Mouse (Mus musculus) kidney, adult 2 months (tissue): ENCODE measurements around the gene Ifitm10. TPM values are rescaled to one million over a fixed set of nuclear protein-coding genes. Genes with fewer than 3 reads are reported as not detected.

ENCODE experiments used
- DNase-seq: peaks from one replicate; pipeline ENCODE4 v3.0.0; 2021
- H3K27ac ChIP-seq: fragments of 200-500 bp; 2 replicates; pipeline ENCODE4 v1.5.1; 2012; ENCODE audit warnings: low read depth, low read length, control low read depth, inconsistent platforms; ENCODE audit not compliant: insufficient read depth
- H3K27me3 ChIP-seq: fragments of 200-500 bp; replicated peaks from 2 replicates; pipeline ENCODE4 v1.6.1; 2012; ENCODE audit warnings: mild to moderate bottlenecking, moderate library complexity, low read length, inconsistent platforms; ENCODE audit not compliant: control insufficient read depth, insufficient read depth
- H3K36me3 ChIP-seq: fragments of 200-500 bp; 2 replicates; pipeline ENCODE4 v1.6.1; 2012; ENCODE audit warnings: mild to moderate bottlenecking, moderate library complexity, low read length, inconsistent platforms; ENCODE audit not compliant: control insufficient read depth, insufficient read depth
- H3K4me1 ChIP-seq: fragments of 200-500 bp; 2 replicates; pipeline ENCODE4 v1.6.1; 2011; ENCODE audit warnings: low read length; ENCODE audit not compliant: control insufficient read depth, insufficient read depth
- H3K4me3 ChIP-seq: fragments of 200-500 bp; 2 replicates; pipeline ENCODE4 v1.5.1; 2011; ENCODE audit warnings: mild to moderate bottlenecking, low read depth, low read length, control low read depth; ENCODE audit not compliant: insufficient read depth
- CTCF ChIP-seq: fragments of 200-500 bp; conservative IDR thresholded peaks from 2 replicates; pipeline ENCODE4 v1.5.1; 2011; ENCODE audit warnings: low read depth, mild to moderate bottlenecking, control low read depth, low read length, moderate library complexity, mixed read lengths; ENCODE audit not compliant: insufficient read depth, insufficient read length
- POLR2A ChIP-seq: fragments of 200-500 bp; IDR thresholded peaks from one replicate; pipeline ENCODE4 v1.6.1; 2011; ENCODE audit warnings: low read depth, low read length, control low read depth
- WGBS: fragments of 180-500 bp; shearing (Covaris S2); methylation state at CpG from one replicate; pipeline ENCODE4 v1.1.7; 2018; 5-methylcytosine and 5-hydroxymethylcytosine counted together
- polyA plus RNA-seq: library from polyadenylated mRNA; depleted of rRNA; stranded (reverse); fragments of >200 nt; gene quantifications from 2 replicates; pipeline ENCODE4 v1.2.3, GENCODE M21; 2012

Ifitm10 gene
- polyA plus RNA-seq, 1 experiment = 4.1 TPM

DNA sequence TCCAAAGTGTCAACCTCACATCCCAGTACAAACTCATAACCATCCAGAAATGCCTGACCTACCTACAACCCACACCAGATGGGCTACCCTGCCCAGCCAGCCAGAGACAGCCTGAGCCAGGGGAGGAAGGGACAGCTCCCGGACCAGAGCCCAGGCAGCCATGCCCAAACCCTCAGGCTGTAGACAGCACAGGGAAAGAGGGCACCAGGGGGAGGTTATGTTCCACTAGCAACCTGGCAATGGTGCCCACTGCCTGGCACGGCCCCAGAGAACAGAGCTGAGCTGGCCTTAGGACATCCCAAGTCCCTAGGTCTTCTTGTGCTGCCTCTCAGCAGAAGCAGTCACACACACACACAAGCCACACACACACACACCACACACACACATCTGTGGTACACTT is 4.7 kb downstream of the Ifitm10 start:
- no peak overlapping the region for H3K4me3 ChIP-seq
- no peaks in the 10 kb centered on the region for H3K36me3 ChIP-seq
- WGBS = 59% methylated on average over 2 of the region's 2 CpGs
- TF ChIP-seq CTCF (no peak), POLR2A (no peak)
- H3K4me1 ChIP-seq = 0 out of 2 replicates have a peak, but pooled peaks cover 5% of the 10 kb centered on the region
- no peak for DNase-seq
- no peaks in the 10 kb centered on the region for H3K27me3 ChIP-seq
- no peak overlapping the region for H3K27ac ChIP-seq

DNA sequence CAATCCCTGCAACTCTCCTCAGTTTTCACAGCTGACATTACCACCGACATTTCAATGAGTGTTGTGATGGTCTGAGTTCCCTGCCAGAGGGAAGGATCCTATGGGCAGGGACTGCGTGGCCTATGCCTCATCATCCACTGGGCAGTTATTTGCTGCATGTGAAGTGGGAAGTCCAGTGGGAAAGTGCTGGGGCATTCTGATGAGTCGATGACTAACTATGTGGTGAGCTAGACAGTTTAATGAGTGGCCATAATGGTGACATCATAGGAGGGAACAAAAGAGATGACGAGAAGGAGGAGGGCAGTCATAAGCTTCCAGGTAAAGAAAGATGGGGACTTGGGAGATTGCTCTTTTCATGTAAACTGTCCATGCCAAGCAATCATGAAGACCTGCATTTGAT is 10.4 kb downstream of the Ifitm10 start:
- no peak overlapping the region for H3K4me3 ChIP-seq
- H3K27me3 ChIP-seq = no peaks in the 10 kb centered on the region
- H3K27ac ChIP-seq = no peak overlapping the region
- 61% methylated on average over 4 of the region's 4 CpGs for WGBS
- no peak for DNase-seq
- TF ChIP-seq CTCF (no peak), POLR2A (no peak)
- H3K36me3 ChIP-seq = no peaks in the 10 kb centered on the region
- H3K4me1 ChIP-seq = no peaks in the 10 kb centered on the region

DNA sequence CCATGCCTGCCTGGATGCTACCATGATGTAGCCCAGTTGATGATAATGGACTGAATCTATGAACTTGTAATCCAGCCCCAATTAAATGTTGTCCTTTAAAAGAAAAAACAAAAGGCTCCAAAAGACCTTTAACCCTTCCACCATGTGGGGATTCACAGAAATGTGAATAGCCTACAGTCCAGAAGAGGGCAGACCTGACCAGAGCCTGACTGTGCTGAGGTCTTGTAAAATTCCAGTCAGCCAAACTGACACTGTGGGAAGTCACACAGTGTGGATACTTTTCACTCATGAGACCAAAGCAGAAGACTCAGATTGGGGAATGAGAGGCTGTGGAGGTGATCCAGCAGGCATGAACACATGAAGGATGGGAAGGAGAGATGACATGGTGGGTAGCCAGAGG is 12.8 kb downstream of the Ifitm10 start:
- DNase-seq = peak; percentile 22
- Histone ChIP-seq H3K4me1 (no peaks in the 10 kb centered on the region), H3K36me3 (no peaks in the 10 kb centered on the region), H3K4me3 (no peak overlapping the region), H3K27ac (no peak overlapping the region), H3K27me3 (no peaks in the 10 kb centered on the region)
- TF ChIP-seq POLR2A = no peak
- peak; percentile 53 for TF ChIP-seq CTCF

DNA sequence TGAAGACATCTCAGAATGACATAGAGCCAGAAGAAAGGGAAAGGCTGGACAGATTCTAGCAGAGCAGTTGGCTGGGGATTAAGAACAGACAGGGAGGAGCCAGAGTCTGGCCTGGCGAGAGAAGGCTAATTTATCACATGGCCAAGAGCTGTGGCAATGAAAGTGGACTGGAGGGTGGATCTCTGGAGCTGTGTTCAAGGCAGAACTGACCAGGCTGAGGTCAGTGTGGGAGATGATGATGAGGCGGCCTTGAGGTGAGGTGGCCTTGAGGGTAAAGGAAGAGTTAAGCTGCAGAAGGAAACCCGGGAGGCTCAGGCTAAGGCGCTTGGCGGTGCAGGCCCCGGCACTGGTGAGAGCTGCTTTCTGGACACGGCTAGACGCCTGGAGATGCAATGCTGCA is 14.4 kb downstream of the Ifitm10 start:
- no peak overlapping the region for H3K4me3 ChIP-seq
- no peaks in the 10 kb centered on the region for H3K27me3 ChIP-seq
- H3K27ac ChIP-seq = no peak overlapping the region
- H3K4me1 ChIP-seq = no peaks in the 10 kb centered on the region
- TF ChIP-seq CTCF = no peak
- no peak for TF ChIP-seq POLR2A
- DNase-seq = no peak
- H3K36me3 ChIP-seq = no peaks in the 10 kb centered on the region
- WGBS = 72% methylated on average over 8 of the region's 8 CpGs

DNA sequence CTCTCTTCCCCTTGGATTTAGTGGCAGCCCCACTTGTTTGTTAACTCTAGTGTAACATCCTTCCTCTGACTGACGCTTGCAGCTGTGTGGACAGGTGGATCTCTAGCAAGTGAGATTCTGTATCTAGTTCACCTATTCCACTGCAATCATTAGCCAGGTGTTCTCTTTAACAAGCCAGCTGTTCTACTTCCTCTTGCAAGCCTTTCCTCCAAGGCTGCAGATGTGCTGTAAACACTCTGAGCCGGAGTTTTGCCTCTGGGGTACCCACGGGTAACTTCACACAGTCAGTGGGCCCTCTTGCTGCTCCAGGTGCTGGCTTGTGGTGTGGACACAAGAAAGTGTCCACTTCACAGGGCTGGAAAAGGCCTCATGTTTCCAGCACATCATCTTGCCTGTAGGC is 16.0 kb downstream of the Ifitm10 start:
- TF ChIP-seq POLR2A (no peak), CTCF (no peak)
- Histone ChIP-seq H3K27ac (no peak overlapping the region), H3K36me3 (no peaks in the 10 kb centered on the region), H3K27me3 (no peaks in the 10 kb centered on the region), H3K4me3 (no peak overlapping the region), H3K4me1 (no peaks in the 10 kb centered on the region)
- no peak for DNase-seq
- WGBS = 75% methylated on average over 3 of the region's 3 CpGs

DNA sequence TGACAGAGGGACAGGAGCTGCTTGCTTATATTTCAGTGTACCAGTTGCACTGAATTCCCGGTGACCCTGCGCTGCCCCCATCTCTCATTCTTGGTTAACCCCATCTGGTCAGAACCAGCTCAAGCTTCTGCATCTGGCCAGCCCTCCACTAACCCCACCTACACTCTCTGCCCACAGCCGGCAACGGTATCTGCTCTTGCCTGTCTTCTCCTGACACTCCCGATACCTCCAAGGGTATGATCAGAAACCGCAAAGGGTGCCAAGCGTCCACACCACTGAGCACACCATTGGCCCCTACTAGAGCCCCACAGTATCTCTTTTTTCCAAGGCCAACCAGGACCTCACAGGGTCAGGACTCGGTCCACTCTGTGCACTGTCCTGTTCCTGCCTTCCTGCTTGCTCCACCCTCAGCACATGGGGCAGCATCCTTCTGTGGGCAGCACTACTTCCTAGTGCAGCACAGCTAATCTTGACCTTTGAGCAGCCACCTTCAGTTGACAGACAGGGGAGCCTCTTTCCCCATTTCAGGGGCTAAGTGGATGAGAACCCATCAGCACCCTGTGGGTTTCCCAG is 18.8 kb downstream of the Ifitm10 start:
- H3K4me1 ChIP-seq = no peaks in the 10 kb centered on the region
- H3K36me3 ChIP-seq = no peaks in the 10 kb centered on the region
- no peak overlapping the region for H3K4me3 ChIP-seq
- 55% methylated on average over 8 of the region's 8 CpGs for WGBS
- H3K27ac ChIP-seq = no peak overlapping the region
- no peaks in the 10 kb centered on the region for H3K27me3 ChIP-seq
- no peak for DNase-seq
- TF ChIP-seq CTCF = no peak
- TF ChIP-seq POLR2A = no peak

DNA sequence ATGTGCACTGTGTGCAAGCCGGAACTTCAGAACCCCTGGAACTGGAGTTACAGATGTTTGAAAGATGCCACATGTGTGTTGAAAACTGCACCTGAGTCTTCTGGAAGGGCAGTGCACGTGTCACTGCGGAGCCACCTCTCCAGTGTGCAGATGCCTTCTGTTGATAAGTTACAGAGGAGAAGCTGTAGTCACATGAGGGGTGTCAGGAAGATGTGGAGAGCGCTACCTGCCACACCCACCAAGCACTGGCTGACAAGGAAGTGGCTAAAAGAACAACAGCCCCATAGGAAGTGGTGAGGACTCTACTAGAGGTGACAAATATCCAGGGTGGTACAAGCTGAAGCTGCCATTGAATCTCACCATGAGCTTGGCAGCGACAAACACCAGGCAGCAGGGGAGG is 19.7 kb downstream of the Ifitm10 start:
- WGBS = 63% methylated on average over 5 of the region's 5 CpGs

DNA sequence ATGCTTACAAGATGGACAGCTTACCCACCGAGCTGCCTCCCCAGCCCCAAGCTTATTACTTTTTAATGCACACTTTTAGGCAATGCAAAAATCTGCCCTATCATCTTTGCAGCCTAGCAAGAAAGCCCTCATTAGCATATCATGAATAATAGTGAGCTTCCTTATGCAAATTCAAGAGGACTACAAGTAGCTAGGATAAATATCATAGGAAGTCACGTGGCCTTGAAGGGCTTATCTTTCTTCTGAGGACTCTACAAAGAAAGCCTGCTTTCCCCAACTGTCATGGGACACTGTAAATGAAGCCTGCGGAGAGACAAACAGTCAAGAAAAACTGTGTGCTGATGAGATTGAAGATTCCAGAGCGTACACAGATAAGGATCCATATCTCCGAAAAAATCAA is 22.0 kb downstream of the Ifitm10 start:
- DNase-seq = no peak
- 64% methylated on average over 5 of the region's 5 CpGs for WGBS
- no peaks in the 10 kb centered on the region for H3K27me3 ChIP-seq
- H3K27ac ChIP-seq = no peak overlapping the region
- no peak overlapping the region for H3K4me3 ChIP-seq
- no peaks in the 10 kb centered on the region for H3K4me1 ChIP-seq
- TF ChIP-seq POLR2A = no peak
- TF ChIP-seq CTCF = no peak
- H3K36me3 ChIP-seq = no peaks in the 10 kb centered on the region

More for the DNA sequence above, 19.7 kb downstream of the Ifitm10 start:
- Histone ChIP-seq H3K36me3 (no peaks in the 10 kb centered on the region), H3K4me1 (no peaks in the 10 kb centered on the region), H3K4me3 (no peak overlapping the region), H3K27me3 (no peaks in the 10 kb centered on the region), H3K27ac (no peak overlapping the region)
- no peak for DNase-seq
- no peak for TF ChIP-seq POLR2A
- TF ChIP-seq CTCF = no peak
